Comparison of ENCODE assay signal across 8 mouse cellular contexts in genomic region chr9:78587914-78588313, GRCm38 (mm10). TPM values are rescaled to one million over a fixed set of nuclear protein-coding genes. Genes with fewer than 3 reads are reported as not detected.
DNase-seq lines count a peak whose midpoint lies in the region; ATAC-seq and TF ChIP-seq lines count a peak whose summit lies in the region.

Slc17a5 (minus strand) TSS chr9:78588041.

- no peaks in the 10 kb centered on the region; the same call in 1 of the 2 replicates for H3K79me2 ChIP-seq in MEL (ENCODE audit: control insufficient read depth, insufficient read depth, low read length, poor library complexity)

- no peak for TF ChIP-seq RAD21 in MEL (IDR thresholded peaks at IDR 0.05; ENCODE audit: low read depth, low read length)

- peak within 1 kb of the TSS; percentile 66 for H3K4me2 ChIP-seq in forebrain, postnatal 0 days (ENCODE audit: low read depth)
- peak within 1 kb of the TSS; percentile 58 for H3K4me2 ChIP-seq in lung, embryonic 15.5 days

- TF ChIP-seq POLR2A in MEL (IDR thresholded peaks at IDR 0.05; ENCODE audit: control insufficient read depth in 1 of 2, insufficient read depth in 1 of 2, low read depth in 1 of 2, low read length in 2 of 2, poor library complexity in 1 of 2): peak in 1 of 2 experiments; percentile 74; a peak in 2 of 4 replicates
- TF ChIP-seq POLR2A in cerebellum, adult 2 months (IDR thresholded peaks at IDR 0.05; ENCODE audit: borderline replicate concordance, insufficient read depth, low read length): peak; percentile 66

- TF ChIP-seq EP300 in MEL (IDR thresholded peaks at IDR 0.05; ENCODE audit: low read depth in 1 of 2, low read length in 2 of 2): no peak

- H3K9ac ChIP-seq in MEL (ENCODE audit: control insufficient read depth, low read depth, low read length, poor library complexity, severe bottlenecking): peak within 1 kb of the TSS; percentile 85
- H3K9ac ChIP-seq in forebrain, postnatal 0 days: peak within 1 kb of the TSS; percentile 69
- H3K9ac ChIP-seq in lung, embryonic 15.5 days: peak within 1 kb of the TSS; percentile 59

- ATAC-seq in forebrain, postnatal 0 days: peak; percentile 99
- ATAC-seq in lung, embryonic 15.5 days (ENCODE audit: borderline replicate concordance, extremely low read depth, low FRiP score, low TSS enrichment): peak; percentile 98

- H3K9me3 ChIP-seq in MEL (replicated peaks; ENCODE audit: insufficient read depth, low read length): no peaks in the 10 kb centered on the region
- no peaks in the 10 kb centered on the region for H3K9me3 ChIP-seq in forebrain, postnatal 0 days (ENCODE audit: low read length)
- H3K9me3 ChIP-seq in lung, embryonic 15.5 days: no peaks in the 10 kb centered on the region

- WGBS in cerebellum, adult 2 months: under 1% methylated on average over 27 of the region's 27 CpGs
- WGBS in forebrain, postnatal 0 days: 3% methylated on average over 27 of the region's 27 CpGs
- under 1% methylated on average over 27 of the region's 27 CpGs for WGBS in lung, embryonic 15.5 days

- no peaks in the 10 kb centered on the region for H3K27me3 ChIP-seq in MEL (ENCODE audit: control insufficient read depth in 1 of 2, insufficient read depth in 2 of 2, low read length in 2 of 2)
- no peaks in the 10 kb centered on the region for H3K27me3 ChIP-seq in cerebellum, adult 2 months (ENCODE audit: control insufficient read depth, insufficient read depth, low read length)
- H3K27me3 ChIP-seq in forebrain, postnatal 0 days (ENCODE audit: insufficient read depth, low read length): no peaks in the 10 kb centered on the region
- no peaks in the 10 kb centered on the region for H3K27me3 ChIP-seq in lung, embryonic 15.5 days

- H3K36me3 ChIP-seq in MEL (ENCODE audit: control insufficient read depth in 1 of 2, insufficient read depth in 2 of 2, low read length in 2 of 2): peaks cover 0 to 8% of the 10 kb centered on the region in 2 experiments; a peak in 2 of 4 replicates
- peaks cover 4% of the 10 kb centered on the region; the same call in 1 of the 2 replicates for H3K36me3 ChIP-seq in forebrain, postnatal 0 days (ENCODE audit: insufficient read depth)
- no peaks in the 10 kb centered on the region for H3K36me3 ChIP-seq in lung, embryonic 15.5 days

- no peak for TF ChIP-seq CTCF in MEL (IDR thresholded peaks at IDR 0.05 in 2 of 3, conservative IDR thresholded peaks at IDR 0.05 in 1 of 3; ENCODE audit: control insufficient read depth in 1 of 3, insufficient read depth in 1 of 3, low read depth in 2 of 3, low read length in 3 of 3, poor library complexity in 1 of 3, severe bottlenecking in 1 of 3)
- TF ChIP-seq CTCF in cerebellum, adult 2 months (IDR thresholded peaks at IDR 0.05; ENCODE audit: borderline replicate concordance, insufficient read depth, low read depth, low read length): no peak
- TF ChIP-seq CTCF in forebrain, postnatal 0 days (IDR thresholded peaks at IDR 0.05; ENCODE audit: low read depth): peak; percentile 40

- peak; percentile 97 for DNase-seq in MEL (ENCODE audit: low read depth, low spot score)
- peak; percentile 90 to 91 for DNase-seq in cerebellum, adult 2 months
- peak; percentile 96 for DNase-seq in forebrain, postnatal 0 days
- peak; percentile 95 for DNase-seq in heart, postnatal 4 days
- DNase-seq in layer of hippocampus, adult 8-10 months (ENCODE audit: low spot score in 2 of 2): peak; percentile 87 to 89
- peak; percentile 89 for DNase-seq in ovary, adult 18-20 months (ENCODE audit: low spot score)
- DNase-seq in thymus, postnatal 0 days (ENCODE audit: low spot score): peak; percentile 97

- H3K4me3 ChIP-seq in MEL (ENCODE audit: control insufficient read depth in 1 of 2, insufficient read depth in 1 of 2, low read depth in 2 of 2, low read length in 2 of 2): peak within 1 kb of the TSS; percentile 85 to 95
- peak within 1 kb of the TSS; percentile 95 for H3K4me3 ChIP-seq in cerebellum, adult 2 months (replicated peaks; ENCODE audit: insufficient read depth, low read depth, low read length)
- H3K4me3 ChIP-seq in forebrain, postnatal 0 days (ENCODE audit: low read depth, low read length): peak within 1 kb of the TSS; percentile 86
- H3K4me3 ChIP-seq in lung, embryonic 15.5 days: peak within 1 kb of the TSS; percentile 63

- H3K27ac ChIP-seq in MEL (ENCODE audit: control insufficient read depth, low read depth, low read length): peak within 1 kb of the TSS; percentile 55
- H3K27ac ChIP-seq in cerebellum, adult 2 months (ENCODE audit: insufficient read depth, low read length): peak within 1 kb of the TSS; percentile 41; the same call in 1 of the 2 replicates
- H3K27ac ChIP-seq in forebrain, postnatal 0 days (ENCODE audit: low read depth, low read length): peak within 1 kb of the TSS; percentile 69
- peak within 1 kb of the TSS; percentile 15; the same call in 1 of the 2 replicates for H3K27ac ChIP-seq in lung, embryonic 15.5 days

- peaks cover 0 to 7% of the 10 kb centered on the region in 2 experiments; a peak in 1 of 4 replicates for H3K4me1 ChIP-seq in MEL (ENCODE audit: control insufficient read depth in 1 of 2, insufficient read depth in 2 of 2, low read length in 2 of 2)
- H3K4me1 ChIP-seq in cerebellum, adult 2 months (ENCODE audit: control insufficient read depth, insufficient read depth, low read length): no peaks in the 10 kb centered on the region
- H3K4me1 ChIP-seq in forebrain, postnatal 0 days (ENCODE audit: insufficient read depth): no peaks in the 10 kb centered on the region
- H3K4me1 ChIP-seq in lung, embryonic 15.5 days: peaks cover 11% of the 10 kb centered on the region; the same call in 1 of the 2 replicates

TF ChIP-seq in MEL, 35 proteins besides CTCF, POLR2A, EP300 and RAD21 (continues in another document):
- no peak for TF ChIP-seq USF1 (IDR thresholded peaks at IDR 0.05; ENCODE audit: low read depth, low read length)
- no peak for TF ChIP-seq MAFK (IDR thresholded peaks at IDR 0.05; ENCODE audit: borderline replicate concordance, low read depth, low read length)
- TF ChIP-seq JUND (IDR thresholded peaks at IDR 0.05; ENCODE audit: low read depth, low read length): no peak
- no peak for TF ChIP-seq TAL1 (IDR thresholded peaks at IDR 0.05; ENCODE audit: low read length)
- TF ChIP-seq E2F4 (IDR thresholded peaks at IDR 0.05; ENCODE audit: borderline replicate concordance, low read depth, low read length): peak; percentile 78; the same call in 1 of the 2 replicates
- TF ChIP-seq USF2 (IDR thresholded peaks at IDR 0.05; ENCODE audit: borderline replicate concordance in 1 of 2, insufficient read depth in 1 of 2, low read depth in 1 of 2, low read length in 2 of 2): no peak
- TF ChIP-seq MEF2A (IDR thresholded peaks at IDR 0.05; ENCODE audit: extremely low read depth, insufficient replicate concordance, low read depth, low read length, poor library complexity, severe bottlenecking): no peak
- TF ChIP-seq CHD2 (IDR thresholded peaks at IDR 0.05; ENCODE audit: low read length): no peak
- peak; percentile 36; the same call in 1 of the 2 replicates for TF ChIP-seq MXI1 (IDR thresholded peaks at IDR 0.05; ENCODE audit: low read depth, low read length)
- no peak for TF ChIP-seq GATA1 (IDR thresholded peaks at IDR 0.05; ENCODE audit: low read depth, low read length)
- no peak for TF ChIP-seq ZNF384 (IDR thresholded peaks at IDR 0.05; ENCODE audit: low read depth, low read length)
- TF ChIP-seq RCOR1 (IDR thresholded peaks at IDR 0.05; ENCODE audit: low read depth, low read length): no peak
- no peak for TF ChIP-seq ZC3H11A (IDR thresholded peaks at IDR 0.05; ENCODE audit: low read depth, low read length)
- 0 out of 2 replicates have a peak, but pooled peaks have one; percentile 14 for TF ChIP-seq ETS1 (IDR thresholded peaks at IDR 0.05; ENCODE audit: low read depth, low read length)
- TF ChIP-seq KAT2A (conservative IDR thresholded peaks at IDR 0.05; ENCODE audit: low read depth, low read length): no peak; the same call in 1 of the 2 replicates
- TF ChIP-seq TCF12 (IDR thresholded peaks at IDR 0.05; ENCODE audit: low read depth, low read length): peak; percentile 36; the same call in 1 of the 2 replicates
- 0 out of 2 replicates have a peak, but pooled peaks have one; percentile 6 for TF ChIP-seq TBP (IDR thresholded peaks at IDR 0.05; ENCODE audit: low read depth, low read length)
- TF ChIP-seq UBTF (IDR thresholded peaks at IDR 0.05; ENCODE audit: borderline replicate concordance, insufficient read depth, low read depth, low read length): 0 out of 2 replicates have a peak, but pooled peaks have one; percentile 63
- TF ChIP-seq NRF1 (IDR thresholded peaks at IDR 0.05; ENCODE audit: insufficient read depth, low read depth, low read length, poor library complexity, severe bottlenecking): peak; percentile 51; the same call in 1 of the 2 replicates
- 0 out of 2 replicates have a peak, but pooled peaks have one; percentile 49 for TF ChIP-seq ZMIZ1 (IDR thresholded peaks at IDR 0.05; ENCODE audit: low read depth, low read length)
- TF ChIP-seq BHLHE40 (IDR thresholded peaks at IDR 0.05; ENCODE audit: borderline replicate concordance, low read depth, low read length): no peak
- TF ChIP-seq SIN3A (IDR thresholded peaks at IDR 0.05; ENCODE audit: low read length): peak; percentile 71
- no peak for TF ChIP-seq POLR2AphosphoS5 (IDR thresholded peaks at IDR 0.05; ENCODE audit: borderline replicate concordance, low read depth, low read length)
- peak; percentile 47 for TF ChIP-seq NELFE (IDR thresholded peaks at IDR 0.05; ENCODE audit: low read depth, low read length)
- TF ChIP-seq SMC3 (IDR thresholded peaks at IDR 0.05; ENCODE audit: low read depth, low read length): no peak
- no peak for TF ChIP-seq GABPA (IDR thresholded peaks at IDR 0.05; ENCODE audit: low read depth, low read length)
- TF ChIP-seq ELF1 (IDR thresholded peaks at IDR 0.05; ENCODE audit: low read depth, low read length): peak; percentile 66; the same call in 1 of the 2 replicates
- no peak for TF ChIP-seq MYB (IDR thresholded peaks at IDR 0.05; ENCODE audit: low read depth, low read length)
- no peak for TF ChIP-seq MYC (IDR thresholded peaks at IDR 0.05; ENCODE audit: low read depth, low read length)

RNA-seq across cellular contexts. Expression of gene Slc17a5, which starts in this region (rescaled TPM):
- 3.1 and 3.5 TPM in 2 replicates for total RNA-seq in MEL (2012; rRNA removed)
- polyA plus RNA-seq in MEL (2012; ENCODE audit: insufficient read depth in 1 of 2, insufficient read length in 2 of 2, low read depth in 1 of 2, low replicate concordance in 2 of 2, missing spikeins in 1 of 2): 1 to 10 TPM in 1 of 2 experiments, not detected in 1; 4.1 TPM
- polyA plus RNA-seq in cerebellum, adult 2 months (2012; rRNA removed): 13.7 and 14.0 TPM in 2 replicates
- total RNA-seq in forebrain, postnatal 0 days (2014; rRNA removed): 11.1 and 11.5 TPM in 2 replicates
- polyA plus RNA-seq in forebrain, postnatal 0 days (2015; fragmentation: Nextera tagmentation; extraction: Ambion mirVana): 10.5 and 16.1 TPM in 2 replicates
- total RNA-seq in heart, postnatal 4 days (2021): 1 to 10 TPM; 6.9 to 7.2 TPM
- 10 to 100 TPM; 20.0 to 22.5 (median 20.9) TPM for total RNA-seq in layer of hippocampus, adult 8-10 months (2022)
- 13.3 and 13.7 TPM in 2 replicates for polyA plus RNA-seq in lung, embryonic 15.5 days (2015; fragmentation: Nextera tagmentation; extraction: Ambion mirVana)
- 12.1 and 14.1 TPM in 2 replicates for polyA plus RNA-seq in thymus, postnatal 0 days (2015; fragmentation: Nextera tagmentation; extraction: Ambion mirVana)

Comparison
In these comparisons a context has a peak if more than half of its experiments do, and no peak if none do; other contexts are left out.
1. Peak in every context shown above with its lines: DNase-seq, ATAC-seq, H3K4me3 ChIP-seq and H3K27ac ChIP-seq.
2. H3K27ac ChIP-seq: peak in every context shown above with its lines; median percentile 69 in forebrain, postnatal 0 days; 55 in MEL; 41 in cerebellum, adult 2 months; 15 in lung, embryonic 15.5 days.